Mouse (Mus musculus): ENCODE measurements around the gene Ssbp3. TPM values are rescaled to one million over a fixed set of nuclear protein-coding genes. Genes with fewer than 3 reads are reported as not detected.
A peak's percentile ranks its signal among the peaks of the same experiment; 100 is the strongest.

Ssbp3 gene
- total and polyA plus RNA-seq, 3 experiments: 30.5 to 242 (median 116) TPM

GRCm38 (mm10) chr4:107063214-107063613 lies 152.7 kb downstream of the Ssbp3 start:
- Histone ChIP-seq H3K36me3 (ENCODE audit: control insufficient read depth in 1 of 2, insufficient read depth in 2 of 2, low read length in 2 of 2) (peaks cover 2 to 45% of the 10 kb centered on the region in 2 experiments; a peak in 3 of 4 replicates), H3K4me1 (ENCODE audit: control insufficient read depth in 1 of 2, insufficient read depth in 2 of 2, low read length in 2 of 2) (peaks cover 26 to 47% of the 10 kb centered on the region in 2 experiments), H3K27me3 (ENCODE audit: control insufficient read depth in 1 of 2, insufficient read depth in 2 of 2, low read length in 2 of 2) (no peaks in the 10 kb centered on the region), H3K9me3 (replicated peaks; ENCODE audit: insufficient read depth, low read length) (no peaks in the 10 kb centered on the region), H3K79me2 (ENCODE audit: control insufficient read depth, insufficient read depth, low read length, poor library complexity) (peaks cover 15% of the 10 kb centered on the region), H3K27ac (ENCODE audit: control insufficient read depth, low read depth, low read length) (peak overlapping the region; percentile 48), H3K4me3 (ENCODE audit: control insufficient read depth in 1 of 2, insufficient read depth in 1 of 2, low read depth in 2 of 2, low read length in 2 of 2) (no peak overlapping the region), H3K9ac (ENCODE audit: control insufficient read depth, low read depth, low read length, poor library complexity, severe bottlenecking) (no peak overlapping the region)
- TF ChIP-seq SMC3 (IDR thresholded peaks at IDR 0.05; ENCODE audit: low read depth, low read length) (no peak), ETS1 (IDR thresholded peaks at IDR 0.05; ENCODE audit: low read depth, low read length) (peak; percentile 61), SIN3A (IDR thresholded peaks at IDR 0.05; ENCODE audit: low read length) (peak; percentile 56; the same call in 1 of the 2 replicates), RCOR1 (IDR thresholded peaks at IDR 0.05; ENCODE audit: low read depth, low read length) (peak; percentile 77), MXI1 (IDR thresholded peaks at IDR 0.05; ENCODE audit: low read depth, low read length) (peak; percentile 63), POLR2A (IDR thresholded peaks at IDR 0.05; ENCODE audit: control insufficient read depth in 1 of 2, insufficient read depth in 1 of 2, low read depth in 1 of 2, low read length in 2 of 2, poor library complexity in 1 of 2) (no peak), E2F4 (IDR thresholded peaks at IDR 0.05; ENCODE audit: borderline replicate concordance, low read depth, low read length) (no peak), EP300 (IDR thresholded peaks at IDR 0.05; ENCODE audit: low read depth in 1 of 2, low read length in 2 of 2) (peak; percentile 81 to 89), USF2 (IDR thresholded peaks at IDR 0.05; ENCODE audit: borderline replicate concordance in 1 of 2, insufficient read depth in 1 of 2, low read depth in 1 of 2, low read length in 2 of 2) (no peak), UBTF (IDR thresholded peaks at IDR 0.05; ENCODE audit: borderline replicate concordance, insufficient read depth, low read depth, low read length) (no peak), KAT2A (conservative IDR thresholded peaks at IDR 0.05; ENCODE audit: low read depth, low read length) (no peak), USF1 (IDR thresholded peaks at IDR 0.05; ENCODE audit: low read depth, low read length) (no peak), ZNF384 (IDR thresholded peaks at IDR 0.05; ENCODE audit: low read depth, low read length) (peak; percentile 91), CTCF (IDR thresholded peaks at IDR 0.05 in 2 of 3, conservative IDR thresholded peaks at IDR 0.05 in 1 of 3; ENCODE audit: control insufficient read depth in 1 of 3, insufficient read depth in 1 of 3, low read depth in 2 of 3, low read length in 3 of 3, poor library complexity in 1 of 3, severe bottlenecking in 1 of 3) (no peak), BHLHE40 (IDR thresholded peaks at IDR 0.05; ENCODE audit: borderline replicate concordance, low read depth, low read length) (no peak), ELF1 (IDR thresholded peaks at IDR 0.05; ENCODE audit: low read depth, low read length) (peak; percentile 79), CHD2 (IDR thresholded peaks at IDR 0.05; ENCODE audit: low read length) (no peak), TBP (IDR thresholded peaks at IDR 0.05; ENCODE audit: low read depth, low read length) (0 out of 2 replicates have a peak, but pooled peaks have one; percentile 8), MAZ (IDR thresholded peaks at IDR 0.05; ENCODE audit: low read depth, low read length) (no peak), MEF2A (IDR thresholded peaks at IDR 0.05; ENCODE audit: extremely low read depth, insufficient replicate concordance, low read depth, low read length, poor library complexity, severe bottlenecking) (no peak), TAL1 (IDR thresholded peaks at IDR 0.05; ENCODE audit: low read length) (peak; percentile 36; the same call in 1 of the 2 replicates), TCF12 (IDR thresholded peaks at IDR 0.05; ENCODE audit: low read depth, low read length) (peak; percentile 64; the same call in 1 of the 2 replicates), MAFK (IDR thresholded peaks at IDR 0.05; ENCODE audit: borderline replicate concordance, low read depth, low read length) (no peak), POLR2AphosphoS5 (IDR thresholded peaks at IDR 0.05; ENCODE audit: borderline replicate concordance, low read depth, low read length) (no peak), JUND (IDR thresholded peaks at IDR 0.05; ENCODE audit: low read depth, low read length) (no peak), GATA1 (IDR thresholded peaks at IDR 0.05; ENCODE audit: low read depth, low read length) (peak; percentile 86), NRF1 (IDR thresholded peaks at IDR 0.05; ENCODE audit: insufficient read depth, low read depth, low read length, poor library complexity, severe bottlenecking) (no peak), ZKSCAN1 (IDR thresholded peaks at IDR 0.05; ENCODE audit: low read depth, low read length) (no peak)
- peak; percentile 66 for DNase-seq (ENCODE audit: low read depth, low spot score)

All from MEL (cell line).